Mouse (Mus musculus): Measurements from ENCODE around the gene Wwox. TPM values are rescaled to one million over a fixed set of nuclear protein-coding genes. Genes with fewer than 3 reads are reported as not detected.

Wwox gene
- polyA plus RNA-seq, 1 experiment from 2014 or later: 3.5 TPM

- no peak overlapping the region for H3K9ac ChIP-seq (ENCODE audit: low read depth, low read length)
- no peaks in the 10 kb centered on the region for H3K36me3 ChIP-seq (ENCODE audit: control insufficient read depth, insufficient read depth)
- H3K27ac ChIP-seq (ENCODE audit: low read length): no peak overlapping the region
- 63% methylated on average over 4 of the region's 4 CpGs for WGBS (ENCODE audit: insufficient replicate concordance)
- no peak for ATAC-seq (ENCODE audit: low read depth)
- no peak overlapping the region for H3K4me2 ChIP-seq (ENCODE audit: low read depth, low read length)
- H3K4me3 ChIP-seq (ENCODE audit: low read depth, low read length): no peak overlapping the region
- no peaks in the 10 kb centered on the region for H3K4me1 ChIP-seq (ENCODE audit: control insufficient read depth, low read depth, low read length)
- H3K27me3 ChIP-seq (ENCODE audit: control insufficient read depth, insufficient read depth, low read depth, low read length): no peaks in the 10 kb centered on the region
- no peaks in the 10 kb centered on the region for H3K9me3 ChIP-seq (replicated peaks; ENCODE audit: control insufficient read depth, low read length)
These were observed 255.2 kb downstream of the Wwox start for GRCm38 (mm10) chr8:114694566-114695198.

GRCm38 (mm10) chr8:114703517-114703916 lies 264.1 kb downstream of the Wwox start:
- no peak for ATAC-seq (ENCODE audit: low read depth)
- H3K27me3 ChIP-seq (ENCODE audit: control insufficient read depth, insufficient read depth, low read depth, low read length): no peaks in the 10 kb centered on the region
- WGBS (ENCODE audit: insufficient replicate concordance): 61% methylated on average over 5 of the region's 5 CpGs
- no peaks in the 10 kb centered on the region for H3K36me3 ChIP-seq (ENCODE audit: control insufficient read depth, insufficient read depth)
- no peaks in the 10 kb centered on the region for H3K4me1 ChIP-seq (ENCODE audit: control insufficient read depth, low read depth, low read length)
- no peak overlapping the region for H3K27ac ChIP-seq (ENCODE audit: low read length)
- H3K9ac ChIP-seq (ENCODE audit: low read depth, low read length): no peak overlapping the region
- no peak overlapping the region for H3K4me3 ChIP-seq (ENCODE audit: low read depth, low read length)
- no peaks in the 10 kb centered on the region for H3K9me3 ChIP-seq (replicated peaks; ENCODE audit: control insufficient read depth, low read length)
- H3K4me2 ChIP-seq (ENCODE audit: low read depth, low read length): no peak overlapping the region

GRCm38 (mm10) chr8:114707538-114708138 lies 268.2 kb downstream of the Wwox start:
- no peak overlapping the region for H3K27ac ChIP-seq (ENCODE audit: low read length)
- no peak for ATAC-seq (ENCODE audit: low read depth)
- no peaks in the 10 kb centered on the region for H3K27me3 ChIP-seq (ENCODE audit: control insufficient read depth, insufficient read depth, low read depth, low read length)
- H3K9ac ChIP-seq (ENCODE audit: low read depth, low read length): no peak overlapping the region
- H3K4me3 ChIP-seq (ENCODE audit: low read depth, low read length): no peak overlapping the region
- no peaks in the 10 kb centered on the region for H3K4me1 ChIP-seq (ENCODE audit: control insufficient read depth, low read depth, low read length)
- no peak overlapping the region for H3K4me2 ChIP-seq (ENCODE audit: low read depth, low read length)
- WGBS (ENCODE audit: insufficient replicate concordance): 42% methylated on average over 15 of the region's 15 CpGs
- H3K9me3 ChIP-seq (replicated peaks; ENCODE audit: control insufficient read depth, low read length): no peaks in the 10 kb centered on the region
- no peaks in the 10 kb centered on the region for H3K36me3 ChIP-seq (ENCODE audit: control insufficient read depth, insufficient read depth)

GRCm38 (mm10) chr8:114715318-114716070 lies 276.0 kb downstream of the Wwox start:
- Histone ChIP-seq H3K9ac (ENCODE audit: low read depth, low read length) (no peak overlapping the region), H3K9me3 (replicated peaks; ENCODE audit: control insufficient read depth, low read length) (no peaks in the 10 kb centered on the region), H3K4me3 (ENCODE audit: low read depth, low read length) (no peak overlapping the region), H3K27ac (ENCODE audit: low read length) (no peak overlapping the region), H3K27me3 (ENCODE audit: control insufficient read depth, insufficient read depth, low read depth, low read length) (no peaks in the 10 kb centered on the region), H3K4me2 (ENCODE audit: low read depth, low read length) (no peak overlapping the region), H3K4me1 (ENCODE audit: control insufficient read depth, low read depth, low read length) (no peaks in the 10 kb centered on the region), H3K36me3 (ENCODE audit: control insufficient read depth, insufficient read depth) (no peaks in the 10 kb centered on the region)
- no peak for ATAC-seq (ENCODE audit: low read depth)
- WGBS (ENCODE audit: insufficient replicate concordance): 53% methylated on average over 13 of the region's 13 CpGs

GRCm38 (mm10) chr8:114716546-114717255 lies 277.2 kb downstream of the Wwox start:
- 67% methylated on average over 14 of the region's 14 CpGs for WGBS (ENCODE audit: insufficient replicate concordance)

GRCm38 (mm10) chr8:114718821-114719220 lies 279.4 kb downstream of the Wwox start:
- H3K27me3 ChIP-seq (ENCODE audit: control insufficient read depth, insufficient read depth, low read depth, low read length): no peaks in the 10 kb centered on the region
- 69% methylated on average over 4 of the region's 4 CpGs for WGBS (ENCODE audit: insufficient replicate concordance)

More at GRCm38 (mm10) chr8:114716546-114717255, 277.2 kb downstream of the Wwox start:
- no peak overlapping the region for H3K4me3 ChIP-seq (ENCODE audit: low read depth, low read length)
- ATAC-seq (ENCODE audit: low read depth): no peak
- H3K36me3 ChIP-seq (ENCODE audit: control insufficient read depth, insufficient read depth): no peaks in the 10 kb centered on the region
- no peaks in the 10 kb centered on the region for H3K4me1 ChIP-seq (ENCODE audit: control insufficient read depth, low read depth, low read length)
- no peaks in the 10 kb centered on the region for H3K9me3 ChIP-seq (replicated peaks; ENCODE audit: control insufficient read depth, low read length)
- H3K27ac ChIP-seq (ENCODE audit: low read length): no peak overlapping the region
- no peak overlapping the region for H3K4me2 ChIP-seq (ENCODE audit: low read depth, low read length)
- no peak overlapping the region for H3K9ac ChIP-seq (ENCODE audit: low read depth, low read length)
- H3K27me3 ChIP-seq (ENCODE audit: control insufficient read depth, insufficient read depth, low read depth, low read length): no peaks in the 10 kb centered on the region

GRCm38 (mm10) chr8:114722611-114723010 lies 283.2 kb downstream of the Wwox start:
- no peak overlapping the region for H3K27ac ChIP-seq (ENCODE audit: low read length)
- WGBS (ENCODE audit: insufficient replicate concordance): 41% methylated on average over 5 of the region's 5 CpGs
- H3K27me3 ChIP-seq (ENCODE audit: control insufficient read depth, insufficient read depth, low read depth, low read length): no peaks in the 10 kb centered on the region
- H3K4me1 ChIP-seq (ENCODE audit: control insufficient read depth, low read depth, low read length): no peaks in the 10 kb centered on the region
- no peak overlapping the region for H3K4me3 ChIP-seq (ENCODE audit: low read depth, low read length)
- H3K36me3 ChIP-seq (ENCODE audit: control insufficient read depth, insufficient read depth): no peaks in the 10 kb centered on the region
- no peaks in the 10 kb centered on the region for H3K9me3 ChIP-seq (replicated peaks; ENCODE audit: control insufficient read depth, low read length)
- no peak overlapping the region for H3K9ac ChIP-seq (ENCODE audit: low read depth, low read length)
- H3K4me2 ChIP-seq (ENCODE audit: low read depth, low read length): no peak overlapping the region
- no peak for ATAC-seq (ENCODE audit: low read depth)

More at GRCm38 (mm10) chr8:114718821-114719220, 279.4 kb downstream of the Wwox start:
- Histone ChIP-seq H3K27ac (ENCODE audit: low read length) (no peak overlapping the region), H3K4me3 (ENCODE audit: low read depth, low read length) (no peak overlapping the region), H3K4me1 (ENCODE audit: control insufficient read depth, low read depth, low read length) (no peaks in the 10 kb centered on the region), H3K4me2 (ENCODE audit: low read depth, low read length) (no peak overlapping the region), H3K9me3 (replicated peaks; ENCODE audit: control insufficient read depth, low read length) (no peaks in the 10 kb centered on the region), H3K9ac (ENCODE audit: low read depth, low read length) (no peak overlapping the region), H3K36me3 (ENCODE audit: control insufficient read depth, insufficient read depth) (no peaks in the 10 kb centered on the region)
- no peak for ATAC-seq (ENCODE audit: low read depth)

GRCm38 (mm10) chr8:114731260-114732140 lies 292.0 kb downstream of the Wwox start:
- H3K4me3 ChIP-seq (ENCODE audit: low read depth, low read length): no peak overlapping the region
- no peak overlapping the region for H3K9ac ChIP-seq (ENCODE audit: low read depth, low read length)
- WGBS (ENCODE audit: insufficient replicate concordance): 71% methylated on average over 17 of the region's 17 CpGs
- no peak overlapping the region for H3K4me2 ChIP-seq (ENCODE audit: low read depth, low read length)
- no peak for ATAC-seq (ENCODE audit: low read depth)
- H3K36me3 ChIP-seq (ENCODE audit: control insufficient read depth, insufficient read depth): no peaks in the 10 kb centered on the region
- no peak overlapping the region for H3K27ac ChIP-seq (ENCODE audit: low read length)
- no peaks in the 10 kb centered on the region for H3K4me1 ChIP-seq (ENCODE audit: control insufficient read depth, low read depth, low read length)
- H3K27me3 ChIP-seq (ENCODE audit: control insufficient read depth, insufficient read depth, low read depth, low read length): no peaks in the 10 kb centered on the region
- no peaks in the 10 kb centered on the region for H3K9me3 ChIP-seq (replicated peaks; ENCODE audit: control insufficient read depth, low read length)
